Mouse (Mus musculus) gastrocnemius, adult 8-10 months (tissue): ENCODE data around the gene Ptprd. TPM values are rescaled to one million over a fixed set of nuclear protein-coding genes. Genes with fewer than 3 reads are reported as not detected.
"Not testable (repeated sequence)": the region's sequence is repeated elsewhere in the genome, so short reads cannot be mapped to it uniquely, and the experiment has no call there.

Source experiments
- DNase-seq, 2 experiments: peaks; one replicate each; pipeline ENCODE4 v3.0.0; 2022; ENCODE audit warnings: low spot score in 2 of 2
- total RNA-seq, 4 experiments: library from RNA; stranded (reverse); gene quantifications; 2 replicates each; pipeline ENCODE4 v1.2.4; 2022

The Ptprd gene
- total RNA-seq, 4 experiments from 2014 or later = 3.5 to 4.6 (median 4.3) TPM

DNA sequence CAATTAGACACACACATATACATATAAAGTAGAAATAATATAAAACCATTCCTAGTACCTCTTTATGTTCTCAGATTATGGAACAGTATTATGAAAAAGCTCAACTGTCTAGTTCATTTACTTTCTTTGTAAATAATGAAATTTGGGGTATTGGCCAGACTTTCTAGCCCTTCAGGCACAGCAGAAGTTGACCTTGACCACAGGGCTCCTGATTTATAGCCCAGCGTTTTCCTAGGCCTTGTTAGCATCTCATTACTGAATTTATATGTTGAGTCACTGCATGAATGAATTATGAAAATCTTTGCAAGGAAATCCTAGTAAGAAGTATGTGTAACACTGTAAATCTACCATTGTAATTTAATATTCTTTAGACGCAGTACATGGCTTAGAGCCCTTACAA, 2154.9 kb downstream of the Ptprd start:
- no peak for DNase-seq

DNA sequence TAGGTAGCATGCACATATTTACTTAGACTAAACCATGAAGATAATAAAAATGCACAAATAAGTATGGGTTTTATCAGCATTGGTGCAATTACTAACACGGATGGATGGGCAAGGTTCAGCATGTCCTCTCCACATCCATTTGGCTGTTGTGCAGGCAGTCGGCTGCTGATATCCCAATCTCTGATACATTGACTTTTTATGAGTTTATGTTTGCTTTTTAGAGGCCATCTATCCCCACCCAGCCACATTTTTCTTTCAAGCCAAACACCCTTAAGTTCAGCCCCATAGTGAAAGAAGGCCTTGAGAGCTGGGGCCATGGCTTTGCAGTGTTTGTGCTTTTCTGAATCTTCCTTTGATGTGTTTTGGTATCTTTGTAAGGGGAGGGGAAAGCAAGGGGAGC, 2166.1 kb downstream of the Ptprd start:
- no peak for DNase-seq

GRCm38 (mm10) chr4:76044802-76045201, 2167.0 kb downstream of the Ptprd start:
- DNase-seq = no peak

DNA sequence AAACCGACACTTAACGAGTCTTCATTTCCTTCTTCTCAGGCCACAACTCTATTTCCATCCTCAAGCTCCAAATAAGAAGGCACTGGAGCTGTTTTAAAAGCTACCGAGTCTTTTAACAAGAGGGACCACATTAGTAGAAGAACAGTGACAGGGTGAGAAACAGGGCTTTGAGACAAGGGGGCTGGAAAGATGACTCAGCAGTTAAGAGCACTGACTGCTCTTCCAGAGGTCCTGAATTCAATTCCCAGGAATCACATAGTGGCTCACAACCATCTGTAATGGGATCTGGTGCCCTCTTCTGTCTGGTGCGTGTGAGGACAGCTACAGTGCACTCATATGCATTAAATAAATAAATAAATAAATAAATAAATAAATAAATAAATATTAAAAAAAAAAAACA, 2174.6 kb downstream of the Ptprd start:
- not testable (repeated sequence) for DNase-seq

DNA sequence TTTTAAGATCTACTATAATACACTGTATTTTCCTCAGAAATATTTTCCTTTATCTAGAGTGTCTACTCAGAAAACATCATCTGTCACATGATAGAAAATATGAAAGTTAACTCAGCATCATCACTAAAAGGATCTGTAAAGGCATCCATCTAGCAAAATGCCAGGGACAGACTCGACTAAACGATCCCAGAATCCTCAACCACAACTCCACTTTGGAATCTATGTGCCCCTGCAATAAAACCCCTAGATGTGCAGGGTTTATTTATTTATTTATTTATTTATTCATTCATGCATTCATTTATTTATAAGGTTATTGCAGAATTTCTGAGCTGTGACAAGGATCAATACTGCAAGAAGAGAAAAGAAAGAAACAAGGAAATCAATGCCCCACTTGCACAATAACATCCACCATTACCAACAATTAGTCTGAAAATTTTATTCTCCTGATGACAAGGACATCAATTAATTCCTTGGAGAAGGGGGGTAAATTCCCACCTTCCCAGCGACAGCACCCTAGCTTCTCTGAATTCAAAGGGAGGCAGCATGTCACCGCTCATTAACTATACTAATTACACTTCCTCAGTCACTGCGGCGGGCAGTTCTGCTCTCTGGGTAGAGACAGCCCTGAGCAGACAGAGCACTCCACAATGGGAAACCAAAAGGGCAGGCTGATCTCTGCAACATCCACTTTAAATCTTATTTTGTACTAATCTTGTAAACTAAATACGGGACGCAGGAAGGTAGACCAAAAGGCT, 2186.0 kb downstream of the Ptprd start:
- no peak for DNase-seq

GRCm38 (mm10) chr4:76024502-76024821, 2187.3 kb downstream of the Ptprd start:
- DNase-seq = no peak

GRCm38 (mm10) chr4:76023756-76024501, 2187.8 kb downstream of the Ptprd start:
- DNase-seq = no peak

DNA sequence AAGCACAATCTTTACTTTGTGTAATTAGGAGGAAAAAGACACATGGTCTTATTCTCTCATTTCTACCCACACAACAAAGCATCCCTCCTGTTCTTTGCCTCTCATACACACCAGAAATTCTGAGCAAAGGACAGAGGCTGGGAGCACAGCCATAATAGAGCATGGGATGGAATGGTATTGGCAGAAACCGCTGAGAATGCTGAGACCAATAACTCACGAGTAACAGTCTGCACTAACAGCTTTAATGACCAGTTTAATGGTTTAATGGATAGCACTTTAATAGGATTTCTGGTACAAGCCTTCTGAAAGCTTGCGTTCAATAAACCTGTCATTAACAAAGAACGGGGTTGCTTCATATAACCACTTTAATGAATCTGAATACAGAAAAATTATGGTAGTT, 2190.1 kb downstream of the Ptprd start:
- no peak for DNase-seq

GRCm38 (mm10) chr4:76015026-76015425, 2196.7 kb downstream of the Ptprd start:
- DNase-seq = no peak

- no peak for DNase-seq
Measured at GRCm38 (mm10) chr4:76014151-76014840, 2197.5 kb downstream of the Ptprd start.

GRCm38 (mm10) chr4:76008580-76008979, 2203.2 kb downstream of the Ptprd start:
- DNase-seq = no peak

GRCm38 (mm10) chr4:76007219-76007618, 2204.5 kb downstream of the Ptprd start:
- no peak for DNase-seq

DNA sequence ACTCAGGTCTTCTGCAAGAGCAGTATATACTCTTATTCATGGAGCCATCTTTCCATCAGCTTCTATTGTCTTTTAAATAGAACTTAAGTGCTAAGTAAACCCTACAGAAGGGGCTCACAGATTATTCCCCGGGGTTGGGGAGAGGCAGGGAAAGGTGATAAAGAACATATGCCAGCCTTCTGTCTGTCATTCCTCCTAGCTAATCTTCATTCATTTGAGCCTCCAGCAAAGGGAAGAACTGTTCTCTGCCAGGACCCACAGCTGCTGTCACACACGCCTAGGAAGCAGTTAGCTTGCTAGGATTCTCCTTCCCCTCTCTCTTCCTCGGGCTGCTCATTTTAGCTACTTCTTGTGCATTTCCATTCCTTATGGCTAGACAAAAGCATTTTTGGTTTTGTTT, 2205.0 kb downstream of the Ptprd start:
- DNase-seq = no peak

DNA sequence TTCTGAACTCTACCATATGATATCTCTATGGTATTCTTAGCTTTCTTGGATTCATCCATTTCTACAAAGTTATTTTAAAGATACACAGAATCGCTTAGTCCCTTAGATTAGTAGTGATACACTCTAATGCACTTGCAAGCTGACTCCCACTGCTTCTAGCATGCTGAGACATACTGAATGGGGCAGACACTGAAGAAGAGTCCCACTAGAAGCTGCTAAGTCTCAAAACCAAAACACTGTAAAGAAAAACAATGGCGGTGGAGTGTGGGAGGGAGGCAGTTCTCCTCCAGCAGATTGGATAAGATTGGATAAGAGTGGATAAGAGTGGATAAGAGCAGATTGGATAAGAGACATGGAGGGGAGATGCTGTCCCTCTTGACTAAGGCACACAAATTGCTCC, 2207.6 kb downstream of the Ptprd start:
- DNase-seq = no peak

- no peak for DNase-seq
Measured at GRCm38 (mm10) chr4:76000258-76000657, 2211.5 kb downstream of the Ptprd start.

GRCm38 (mm10) chr4:75995841-75996240, 2215.9 kb downstream of the Ptprd start:
- DNase-seq = no peak

GRCm38 (mm10) chr4:75994576-75994975, 2217.2 kb downstream of the Ptprd start:
- no peak for DNase-seq

DNA sequence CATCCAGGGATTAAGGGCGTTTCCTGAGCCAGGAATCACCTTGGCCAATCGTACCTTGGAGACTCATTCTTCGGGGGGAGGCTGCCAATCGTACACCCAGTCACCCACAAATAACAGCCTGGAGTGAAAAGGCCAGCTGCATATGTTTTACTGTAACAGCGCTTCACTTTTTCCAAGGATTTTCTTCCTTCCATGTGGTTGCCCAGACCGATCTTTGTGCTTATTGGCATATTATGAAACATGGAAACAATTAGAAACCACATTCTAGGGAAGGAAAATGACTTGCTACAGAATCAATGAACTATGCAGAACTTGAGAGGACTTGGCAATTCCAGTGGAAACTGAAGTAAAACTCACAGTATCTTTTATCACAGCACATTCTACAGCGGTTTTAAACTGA, 2218.7 kb downstream of the Ptprd start:
- DNase-seq = no peak

- DNase-seq = no peak
Measured at GRCm38 (mm10) chr4:75991621-75992245, 2220.0 kb downstream of the Ptprd start.

DNA sequence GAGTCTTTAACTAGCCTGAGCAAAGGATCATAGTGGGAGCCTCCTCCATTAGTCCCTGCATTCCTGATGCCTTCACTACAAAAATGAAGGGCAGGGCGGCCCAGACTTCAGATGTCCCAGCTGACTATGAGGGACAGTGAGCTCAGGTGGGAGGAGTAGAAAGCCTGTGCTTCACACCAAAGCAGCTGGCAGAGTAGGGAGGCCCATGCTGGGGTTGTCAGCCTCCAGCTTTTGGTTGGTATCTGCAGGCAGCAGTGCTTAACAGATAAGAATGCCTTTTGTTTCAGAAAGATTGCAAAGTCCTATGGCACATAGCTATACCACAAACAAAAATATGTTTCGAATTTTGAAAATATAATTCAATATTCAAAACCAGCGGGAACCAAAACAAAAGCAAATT, 2237.0 kb downstream of the Ptprd start:
- no peak for DNase-seq

DNA sequence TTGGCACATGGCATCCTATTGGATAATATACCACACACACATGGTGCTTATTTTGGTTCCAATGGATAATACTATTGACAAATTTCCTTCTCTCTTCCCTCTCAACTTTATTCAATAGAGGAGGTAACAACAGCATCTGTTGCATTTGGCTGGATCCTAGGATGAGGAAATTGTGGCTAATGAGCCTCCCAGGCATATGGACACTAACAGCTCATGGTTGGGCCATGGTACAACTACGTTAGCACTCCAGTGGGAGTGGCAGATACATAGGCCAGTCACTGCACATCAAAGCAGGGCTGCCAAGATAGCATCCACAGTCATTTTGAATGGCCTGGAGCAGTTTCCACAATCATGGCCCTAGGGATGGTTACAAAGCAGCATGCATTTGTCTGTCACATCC, 2238.4 kb downstream of the Ptprd start:
- no peak for DNase-seq

GRCm38 (mm10) chr4:75969961-75970360, 2241.8 kb downstream of the Ptprd start:
- DNase-seq = no peak
